Mouse (Mus musculus) hindbrain, embryonic 11.5 days (tissue): ENCODE results near the gene Phc2. TPM values are rescaled to one million over a fixed set of nuclear protein-coding genes. Genes with fewer than 3 reads are reported as not detected.

Source experiments
- ATAC-seq: fragments of 200-750 bp; cut with Nextera tagmentation; 2 replicates; pipeline ENCODE4 v1.8.0; 2017; ENCODE audit warnings: mild to moderate bottlenecking, moderate TSS enrichment, moderate library complexity; ENCODE audit not compliant: low FRiP score
- DNase-seq: peaks from one replicate; pipeline ENCODE4 v3.0.0-alpha.2; 2015; ENCODE audit warnings: low spot score
- H3K27ac ChIP-seq: fragments of 300-500 bp; sonication (generic); 2 replicates; pipeline ENCODE4 v1.5.1; 2014; ENCODE audit warnings: mild to moderate bottlenecking, low read depth, low read length
- H3K27me3 ChIP-seq: fragments of 300-500 bp; sonication (generic); 2 replicates; pipeline ENCODE4 v1.6.1; 2014; ENCODE audit warnings: mild to moderate bottlenecking, low read length, moderate library complexity, mixed read lengths; ENCODE audit not compliant: control insufficient read depth, insufficient read depth
- H3K36me3 ChIP-seq: fragments of 300-500 bp; sonication (generic); 2 replicates; pipeline ENCODE4 v1.6.1; 2014; ENCODE audit warnings: mild to moderate bottlenecking, low read length, moderate library complexity, mixed read lengths; ENCODE audit not compliant: control insufficient read depth, insufficient read depth
- H3K4me1 ChIP-seq: fragments of 300-500 bp; sonication (generic); replicated peaks from 2 replicates; pipeline ENCODE4 v1.6.1; 2014; ENCODE audit warnings: low read length, mixed read lengths; ENCODE audit not compliant: control insufficient read depth, insufficient read depth
- H3K4me2 ChIP-seq: fragments of 300-500 bp; sonication (generic); replicated peaks from 2 replicates; pipeline ENCODE4 v1.6.1; 2014; ENCODE audit warnings: mild to moderate bottlenecking, low read depth, low read length
- H3K4me3 ChIP-seq: fragments of 300-500 bp; sonication (generic); 2 replicates; pipeline ENCODE4 v1.5.1; 2014; ENCODE audit warnings: low read depth, low read length
- H3K9ac ChIP-seq: fragments of 300-500 bp; sonication (generic); 2 replicates; pipeline ENCODE4 v1.6.1; 2014; ENCODE audit warnings: low read depth, low read length
- H3K9me3 ChIP-seq: fragments of 300-500 bp; sonication (generic); 2 replicates; pipeline ENCODE4 v1.6.1; 2016; ENCODE audit warnings: low read length; ENCODE audit not compliant: control insufficient read depth
- WGBS: fragments of 180-500 bp; shearing (Covaris S2); extraction: QIAGEN DNeasy Blood & Tissue Kit; methylation state at CpG from one replicate; pipeline ENCODE4 v1.1.7; 2014; 5-methylcytosine and 5-hydroxymethylcytosine counted together
- polyA plus RNA-seq: library from polyadenylated mRNA; unstranded; fragments of >200 nt; fragmentation: Nextera tagmentation; extraction: Ambion mirVana; gene quantifications from 2 replicates; pipeline ENCODE4 v1.2.1, GENCODE M21; 2014

Phc2 gene
- polyA plus RNA-seq, 1 experiment from 2014 or later: 46.8 TPM

GRCm38 (mm10) chr4:128706626-128707025, 52.1 kb downstream of the Phc2 start:
- H3K4me1 ChIP-seq: peaks cover 6% of the 10 kb centered on the region; the same call in 1 of the 2 replicates
- H3K4me3 ChIP-seq: no peak overlapping the region
- no peaks in the 10 kb centered on the region for H3K9me3 ChIP-seq
- no peaks in the 10 kb centered on the region for H3K36me3 ChIP-seq
- no peak overlapping the region for H3K9ac ChIP-seq
- no peak for ATAC-seq
- 24% methylated on average over 9 of the region's 9 CpGs for WGBS
- H3K27me3 ChIP-seq: no peaks in the 10 kb centered on the region; the same call in 1 of the 2 replicates
- no peak overlapping the region for H3K4me2 ChIP-seq
- no peak for DNase-seq
- no peak overlapping the region for H3K27ac ChIP-seq

GRCm38 (mm10) chr4:128707384-128707783, 52.9 kb downstream of the Phc2 start:
- ATAC-seq (no peak), DNase-seq (no peak)
- H3K27me3 ChIP-seq: no peaks in the 10 kb centered on the region; the same call in 1 of the 2 replicates
- H3K4me2 ChIP-seq: no peak overlapping the region
- no peak overlapping the region for H3K27ac ChIP-seq
- no peaks in the 10 kb centered on the region for H3K9me3 ChIP-seq
- H3K4me3 ChIP-seq: no peak overlapping the region
- 50% methylated on average over 4 of the region's 4 CpGs for WGBS
- no peak overlapping the region for H3K9ac ChIP-seq
- H3K4me1 ChIP-seq: peaks cover 11% of the 10 kb centered on the region; the same call in 1 of the 2 replicates
- no peaks in the 10 kb centered on the region for H3K36me3 ChIP-seq

GRCm38 (mm10) chr4:128709061-128709780, 54.7 kb downstream of the Phc2 start:
- ATAC-seq (no peak), DNase-seq (no peak)
- H3K9ac ChIP-seq: no peak overlapping the region
- H3K36me3 ChIP-seq: no peaks in the 10 kb centered on the region
- H3K27me3 ChIP-seq: no peaks in the 10 kb centered on the region; the same call in 1 of the 2 replicates
- no peak overlapping the region for H3K27ac ChIP-seq
- no peaks in the 10 kb centered on the region for H3K9me3 ChIP-seq
- no peak overlapping the region for H3K4me3 ChIP-seq
- H3K4me2 ChIP-seq: no peak overlapping the region
- peaks cover 11% of the 10 kb centered on the region; the same call in 1 of the 2 replicates for H3K4me1 ChIP-seq
- 83% methylated on average over 15 of the region's 15 CpGs for WGBS

GRCm38 (mm10) chr4:128709781-128710166, 55.3 kb downstream of the Phc2 start:
- Histone ChIP-seq H3K27me3 (no peaks in the 10 kb centered on the region; the same call in 1 of the 2 replicates), H3K27ac (no peak overlapping the region)

GRCm38 (mm10) chr4:128710286-128710685, 55.8 kb downstream of the Phc2 start:
- no peak overlapping the region for H3K9ac ChIP-seq
- peaks cover 22% of the 10 kb centered on the region for H3K4me1 ChIP-seq
- ATAC-seq: no peak

More at GRCm38 (mm10) chr4:128709781-128710166, 55.3 kb downstream of the Phc2 start:
- ATAC-seq (no peak), DNase-seq (no peak)
- Histone ChIP-seq H3K9me3 (no peaks in the 10 kb centered on the region), H3K36me3 (no peaks in the 10 kb centered on the region), H3K4me1 (peaks cover 17% of the 10 kb centered on the region), H3K4me2 (no peak overlapping the region), H3K9ac (no peak overlapping the region), H3K4me3 (no peak overlapping the region)
- 90% methylated on average over 12 of the region's 12 CpGs for WGBS

GRCm38 (mm10) chr4:128710800-128711199, 56.3 kb downstream of the Phc2 start:
- H3K9me3 ChIP-seq: no peaks in the 10 kb centered on the region
- H3K4me2 ChIP-seq: no peak overlapping the region
- 0 out of 2 replicates have a peak overlapping the region, but pooled peaks have one; percentile 15 for H3K9ac ChIP-seq
- H3K4me1 ChIP-seq: peaks cover 23% of the 10 kb centered on the region
- no peak overlapping the region for H3K4me3 ChIP-seq
- peak overlapping the region; percentile 24; the same call in 1 of the 2 replicates for H3K27ac ChIP-seq
- DNase-seq (no peak), ATAC-seq (no peak)
- no peaks in the 10 kb centered on the region; the same call in 1 of the 2 replicates for H3K27me3 ChIP-seq
- no peaks in the 10 kb centered on the region for H3K36me3 ChIP-seq
- WGBS: 70% methylated on average over 9 of the region's 9 CpGs

More at GRCm38 (mm10) chr4:128710286-128710685, 55.8 kb downstream of the Phc2 start:
- Histone ChIP-seq H3K4me2 (no peak overlapping the region), H3K27me3 (no peaks in the 10 kb centered on the region; the same call in 1 of the 2 replicates), H3K4me3 (no peak overlapping the region), H3K27ac (no peak overlapping the region), H3K9me3 (no peaks in the 10 kb centered on the region), H3K36me3 (no peaks in the 10 kb centered on the region)
- WGBS: 77% methylated on average over 6 of the region's 6 CpGs
- no peak for DNase-seq

GRCm38 (mm10) chr4:128711455-128712135, 57.1 kb downstream of the Phc2 start:
- no peak overlapping the region for H3K27ac ChIP-seq
- DNase-seq (peak; percentile 98), ATAC-seq (peak; percentile 41)
- WGBS: 5% methylated on average over 24 of the region's 24 CpGs
- peaks cover 28% of the 10 kb centered on the region for H3K4me1 ChIP-seq
- H3K9ac ChIP-seq: 0 out of 2 replicates have a peak overlapping the region, but pooled peaks have one; percentile 16
- H3K4me3 ChIP-seq: peak overlapping the region; percentile 17; the same call in 1 of the 2 replicates
- no peaks in the 10 kb centered on the region for H3K36me3 ChIP-seq
- peak overlapping the region; percentile 37 for H3K4me2 ChIP-seq
- H3K9me3 ChIP-seq: no peaks in the 10 kb centered on the region
- H3K27me3 ChIP-seq: no peaks in the 10 kb centered on the region; the same call in 1 of the 2 replicates

- 37% methylated on average over 13 of the region's 13 CpGs for WGBS
- Histone ChIP-seq H3K4me3 (no peak overlapping the region), H3K4me1 (peaks cover 31% of the 10 kb centered on the region)
Measured at GRCm38 (mm10) chr4:128712136-128712655, 57.7 kb downstream of the Phc2 start.

More at GRCm38 (mm10) chr4:128712136-128712655, 57.7 kb downstream of the Phc2 start:
- Histone ChIP-seq H3K27me3 (no peaks in the 10 kb centered on the region; the same call in 1 of the 2 replicates), H3K4me2 (peak overlapping the region; percentile 37), H3K9ac (0 out of 2 replicates have a peak overlapping the region, but pooled peaks have one; percentile 16), H3K36me3 (no peaks in the 10 kb centered on the region), H3K27ac (no peak overlapping the region), H3K9me3 (no peaks in the 10 kb centered on the region)
- ATAC-seq (no peak), DNase-seq (no peak)
